ENCODE assay signal across 8 mouse cellular contexts in the genomic region with DNA sequence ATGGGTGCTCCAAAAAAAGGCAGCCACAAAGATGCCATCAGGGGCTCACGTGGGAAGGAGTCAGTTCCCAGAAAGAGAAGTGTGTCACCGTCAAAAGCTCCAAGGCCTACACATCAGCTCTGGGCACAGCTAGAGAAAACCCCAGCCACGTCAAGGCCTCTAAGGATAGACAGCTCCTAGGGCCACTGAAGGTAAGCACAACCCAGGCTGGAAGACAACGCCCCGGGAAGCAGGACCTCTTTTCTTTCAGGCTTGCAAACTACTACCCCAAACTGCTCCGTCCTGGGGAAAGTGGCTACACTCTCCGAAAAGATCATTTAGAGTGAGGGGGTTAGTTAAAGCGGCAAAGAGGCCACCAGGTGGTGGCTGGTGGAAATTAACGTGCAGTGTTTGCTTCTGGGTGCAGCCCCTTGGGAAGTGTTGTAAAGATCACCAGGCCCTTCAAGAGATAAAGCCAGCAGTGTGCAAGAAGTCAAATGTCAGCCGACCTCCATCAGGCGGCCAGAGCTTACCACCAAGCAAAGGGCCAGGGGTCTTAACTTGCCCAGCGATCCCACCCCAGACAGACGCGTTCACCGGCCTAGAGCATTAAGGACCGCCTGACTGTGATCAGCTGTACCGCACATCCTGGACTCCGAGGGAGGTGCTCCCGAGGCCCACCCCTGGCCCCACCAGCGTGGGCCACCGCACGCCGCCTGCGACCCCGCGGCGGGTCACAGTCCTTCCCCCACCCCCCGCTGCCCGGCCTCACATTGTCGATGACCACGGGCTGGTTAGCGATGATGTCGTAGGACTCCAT. TPM values are rescaled to one million over a fixed set of nuclear protein-coding genes. Genes with fewer than 3 reads are reported as not detected.
DNase-seq lines count a peak whose midpoint lies in the region; ATAC-seq and TF ChIP-seq lines count a peak whose summit lies in the region.

No protein-coding gene starts in this region.

- WGBS in heart, embryonic 14.5 days = 1% methylated on average over 33 of the region's 33 CpGs
- 2% methylated on average over 33 of the region's 33 CpGs for WGBS in spleen, adult 2 months

- peak; percentile 52 for DNase-seq in embryo, embryonic 10 days (ENCODE audit: low spot score)
- no peak for DNase-seq in embryo, embryonic 9.5 days (ENCODE audit: extremely low spot score)
- peak; percentile 81 for DNase-seq in MN1 (ENCODE audit: low spot score)
- peak; percentile 45 for DNase-seq in kidney, postnatal 10 days
- peak; percentile 32 for DNase-seq in lung, postnatal 25 days (ENCODE audit: low spot score)
- peak; percentile 36 to 39 for DNase-seq in spleen, adult 2 months (ENCODE audit: low read depth in 1 of 2, low spot score in 2 of 2)

- H3K36me3 ChIP-seq in heart, embryonic 14.5 days (ENCODE audit: control insufficient read depth, insufficient read depth, low read length) = peaks cover 34% of the 10 kb centered on the region
- peaks cover 13% of the 10 kb centered on the region; the same call in 1 of the 2 replicates for H3K36me3 ChIP-seq in spleen, adult 2 months (ENCODE audit: control insufficient read depth, insufficient read depth, low read length)

- ATAC-seq in heart, embryonic 14.5 days (ENCODE audit: insufficient number of reproducible peaks, insufficient read depth, low FRiP score, low read depth) = peak; percentile 72

- peak overlapping the region; percentile 91 for H3K9ac ChIP-seq in heart, embryonic 14.5 days (ENCODE audit: low read length)

- peaks cover 2% of the 10 kb centered on the region; the same call in 1 of the 2 replicates for H3K4me1 ChIP-seq in cortical plate, adult 2 months (ENCODE audit: control insufficient read depth, insufficient read depth, low read length)
- peaks cover 4 to 22% of the 10 kb centered on the region in 2 experiments for H3K4me1 ChIP-seq in heart, embryonic 14.5 days (ENCODE audit: control insufficient read depth in 2 of 2, insufficient read depth in 2 of 2, low read length in 2 of 2)
- peaks cover 6% of the 10 kb centered on the region; the same call in 1 of the 2 replicates for H3K4me1 ChIP-seq in spleen, adult 2 months (ENCODE audit: control insufficient read depth, insufficient read depth, insufficient read length)

- TF ChIP-seq CTCF in cortical plate, adult 2 months (IDR thresholded peaks at IDR 0.05; ENCODE audit: extremely low read depth, insufficient read depth, low read length) = peak; percentile 21; the same call in 1 of the 2 replicates
- peak; percentile 6; the same call in 1 of the 2 replicates for TF ChIP-seq CTCF in spleen, adult 2 months (IDR thresholded peaks at IDR 0.05; ENCODE audit: extremely low read depth, insufficient read depth, insufficient read length, insufficient replicate concordance)

- H3K4me3 ChIP-seq in cortical plate, adult 2 months (ENCODE audit: insufficient read depth, low read length) = peak overlapping the region; percentile 86
- peak overlapping the region; percentile 91 to 93 for H3K4me3 ChIP-seq in heart, embryonic 14.5 days (ENCODE audit: control insufficient read depth in 1 of 2, insufficient read depth in 1 of 2, low read depth in 1 of 2, low read length in 2 of 2)
- H3K4me3 ChIP-seq in spleen, adult 2 months (ENCODE audit: extremely low read depth, insufficient read depth, insufficient read length) = peak overlapping the region; percentile 93

- H3K27me3 ChIP-seq in heart, embryonic 14.5 days (ENCODE audit: control insufficient read depth, insufficient read depth, low read length) = no peaks in the 10 kb centered on the region
- no peaks in the 10 kb centered on the region for H3K27me3 ChIP-seq in spleen, adult 2 months (ENCODE audit: control insufficient read depth, insufficient read depth, low read length)

- peak overlapping the region; percentile 85 for H3K4me2 ChIP-seq in heart, embryonic 14.5 days (ENCODE audit: low read length)

- H3K27ac ChIP-seq in cortical plate, adult 2 months (ENCODE audit: insufficient read depth, low read length) = peak overlapping the region; percentile 80
- H3K27ac ChIP-seq in heart, embryonic 14.5 days (replicated peaks in 1 of 2; ENCODE audit: control insufficient read depth in 1 of 2, insufficient read depth in 1 of 2, low read depth in 2 of 2, low read length in 2 of 2) = peak overlapping the region; percentile 70 to 85
- peak overlapping the region; percentile 81 for H3K27ac ChIP-seq in spleen, adult 2 months (ENCODE audit: insufficient read depth, low read length)

- H3K9me3 ChIP-seq in heart, embryonic 14.5 days (ENCODE audit: control insufficient read depth, low read length) = 0 out of 2 replicates have a peak, but pooled peaks cover 2% of the 10 kb centered on the region

- TF ChIP-seq POLR2A in cortical plate, adult 2 months (IDR thresholded peaks at IDR 0.05; ENCODE audit: extremely low read depth, insufficient read depth, low read length) = peak; percentile 13; the same call in 1 of the 2 replicates
- no peak for TF ChIP-seq POLR2A in spleen, adult 2 months (IDR thresholded peaks at IDR 0.05; ENCODE audit: low read depth, low read length)

RNA-seq across cellular contexts. Expression of a gene that starts 0.7 kb away (rescaled TPM):
- 0.15 and 0.62 TPM in 2 replicates for polyA plus RNA-seq in cortical plate, adult 2 months (2012; rRNA removed)
- 0.18 TPM in 1 of 2 replicates, not detected in the other for polyA plus RNA-seq in heart, embryonic 14.5 days (2014; fragmentation: Nextera tagmentation; extraction: Ambion mirVana)
- not detected in 2 replicates for polyA plus RNA-seq in spleen, adult 2 months (2012; rRNA removed)

RNA-seq across cellular contexts. Expression of a gene that starts 5.0 kb away (rescaled TPM):
- 479 and 532 TPM in 2 replicates for polyA plus RNA-seq in cortical plate, adult 2 months (2012; rRNA removed)
- 74.4 and 79.1 TPM in 2 replicates for polyA plus RNA-seq in heart, embryonic 14.5 days (2014; fragmentation: Nextera tagmentation; extraction: Ambion mirVana)
- 76.6 and 85.5 TPM in 2 replicates for polyA plus RNA-seq in spleen, adult 2 months (2012; rRNA removed)

RNA-seq across cellular contexts. Expression of a gene that starts 18.0 kb away (rescaled TPM):
- 654 and 745 TPM in 2 replicates for polyA plus RNA-seq in cortical plate, adult 2 months (2012; rRNA removed)
- 1,570 and 1,612 TPM in 2 replicates for polyA plus RNA-seq in heart, embryonic 14.5 days (2014; fragmentation: Nextera tagmentation; extraction: Ambion mirVana)
- 160 and 241 TPM in 2 replicates for polyA plus RNA-seq in spleen, adult 2 months (2012; rRNA removed)

RNA-seq across cellular contexts. Expression of a gene that starts 26.3 kb away (rescaled TPM):
- 0.89 and 1.3 TPM in 2 replicates for polyA plus RNA-seq in cortical plate, adult 2 months (2012; rRNA removed)
- 1.8 and 3.1 TPM in 2 replicates for polyA plus RNA-seq in heart, embryonic 14.5 days (2014; fragmentation: Nextera tagmentation; extraction: Ambion mirVana)
- polyA plus RNA-seq in spleen, adult 2 months (2012; rRNA removed) = 0.87 and 1.1 TPM in 2 replicates

RNA-seq across cellular contexts. Expression of a gene that starts 52.3 kb away (rescaled TPM):
- 2.0 and 2.2 TPM in 2 replicates for polyA plus RNA-seq in cortical plate, adult 2 months (2012; rRNA removed)
- 0.20 and 0.23 TPM in 2 replicates for polyA plus RNA-seq in heart, embryonic 14.5 days (2014; fragmentation: Nextera tagmentation; extraction: Ambion mirVana)
- polyA plus RNA-seq in spleen, adult 2 months (2012; rRNA removed) = 40.5 and 59.0 TPM in 2 replicates
